Mouse (Mus musculus): ENCODE measurements around the gene Hoxd3.

DNA sequence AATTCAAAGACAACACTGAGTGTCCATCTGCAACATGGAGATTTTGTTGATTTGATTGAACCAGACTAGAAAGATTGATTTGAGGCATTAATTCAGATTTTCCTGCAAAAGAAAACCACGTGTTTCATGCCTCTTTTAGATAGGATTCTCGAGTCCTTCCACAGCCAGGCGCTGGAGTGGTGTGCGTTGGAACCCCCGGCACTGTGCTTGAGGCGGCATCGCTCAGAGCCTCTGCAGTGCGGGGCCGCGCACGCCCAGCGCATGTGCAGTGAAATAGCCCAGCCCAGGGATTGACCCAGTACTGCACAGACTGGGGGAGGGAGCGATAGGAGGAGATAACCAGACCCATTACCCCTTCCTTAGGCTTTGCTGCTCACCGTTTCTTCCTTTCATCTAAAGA is 3.2 kb downstream of the Hoxd3 start:
- TF ChIP-seq POLR2A (IDR thresholded peaks at IDR 0.05; ENCODE audit: borderline replicate concordance, insufficient read depth, low read length) (no peak), CTCF (IDR thresholded peaks at IDR 0.05; ENCODE audit: borderline replicate concordance, insufficient read depth, low read depth, low read length) (no peak)

Measured in cerebellum, adult 2 months (tissue).